Mouse (Mus musculus): Measurements from ENCODE around the gene Olfr15.

DNA sequence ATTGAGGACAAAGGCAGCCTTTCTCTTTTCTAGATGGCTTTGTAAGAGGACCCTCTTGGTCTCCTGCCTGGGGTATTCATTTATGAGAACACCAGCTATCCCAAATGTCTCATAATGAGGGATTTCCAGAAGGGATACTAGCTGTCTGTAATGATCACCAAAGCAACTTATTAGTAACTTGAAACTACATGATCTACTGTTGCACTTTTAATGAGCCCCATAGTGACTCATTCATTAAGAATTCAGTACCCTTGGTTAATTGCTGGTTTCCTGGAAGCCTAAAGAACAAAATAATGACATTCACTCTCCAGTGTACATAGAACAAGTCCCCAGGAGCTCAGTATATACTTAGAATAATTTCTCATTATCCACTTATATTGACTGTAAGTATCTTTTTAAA is 49.4 kb upstream of the Olfr15 start:
- TF ChIP-seq CTCF (IDR thresholded peaks at IDR 0.05; ENCODE audit: low read depth), result no peak
- no peak for TF ChIP-seq EP300 (optimal IDR thresholded peaks at IDR 0.05)

All from stomach, postnatal 0 days (tissue).